Mouse (Mus musculus): ENCODE measurements around the gene Ntrk1.

Ntrk1 gene

GRCm38 (mm10) chr3:87753829-87754228 lies 41.1 kb downstream of the Ntrk1 start:
- no peak for DNase-seq (ENCODE audit: low spot score in 2 of 2)

DNA sequence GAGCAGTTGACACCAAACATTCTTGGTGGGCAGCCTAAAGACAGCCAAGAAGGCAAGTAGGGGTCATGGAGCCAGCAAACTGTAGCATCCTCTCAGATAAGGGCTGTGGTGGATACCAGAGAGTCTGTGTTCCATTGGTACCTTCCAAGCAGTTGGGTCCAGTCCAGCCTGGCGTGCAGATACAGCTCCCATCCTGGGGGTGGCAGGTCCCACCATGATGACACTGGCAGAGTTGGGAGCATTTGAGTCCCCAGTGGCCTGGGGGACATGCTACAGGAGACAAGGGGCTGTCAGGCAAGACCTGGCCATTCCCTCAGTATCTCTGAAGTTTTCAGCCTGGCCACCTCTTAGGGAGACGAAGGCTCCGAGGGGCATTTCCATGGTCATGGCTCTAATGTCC lies 42.4 kb downstream of the Ntrk1 start:
- DNase-seq (ENCODE audit: low spot score in 2 of 2): no peak

GRCm38 (mm10) chr3:87749977-87750376 lies 45.0 kb downstream of the Ntrk1 start:
- DNase-seq (ENCODE audit: low spot score in 2 of 2): no peak

- DNase-seq (ENCODE audit: low spot score in 2 of 2): peak in 1 of 2 experiments; percentile 34
Measured at GRCm38 (mm10) chr3:87749036-87749435, 45.9 kb downstream of the Ntrk1 start.

- no peak for DNase-seq (ENCODE audit: low spot score in 2 of 2)
Measured at GRCm38 (mm10) chr3:87748431-87748830, 46.5 kb downstream of the Ntrk1 start, which contains the start of gene Lrrc71. Gene Lrrc71 (minus strand): TSS chr3:87748625.

GRCm38 (mm10) chr3:87745036-87745659 lies 49.8 kb downstream of the Ntrk1 start:
- DNase-seq (ENCODE audit: low spot score in 2 of 2): no peak

DNA sequence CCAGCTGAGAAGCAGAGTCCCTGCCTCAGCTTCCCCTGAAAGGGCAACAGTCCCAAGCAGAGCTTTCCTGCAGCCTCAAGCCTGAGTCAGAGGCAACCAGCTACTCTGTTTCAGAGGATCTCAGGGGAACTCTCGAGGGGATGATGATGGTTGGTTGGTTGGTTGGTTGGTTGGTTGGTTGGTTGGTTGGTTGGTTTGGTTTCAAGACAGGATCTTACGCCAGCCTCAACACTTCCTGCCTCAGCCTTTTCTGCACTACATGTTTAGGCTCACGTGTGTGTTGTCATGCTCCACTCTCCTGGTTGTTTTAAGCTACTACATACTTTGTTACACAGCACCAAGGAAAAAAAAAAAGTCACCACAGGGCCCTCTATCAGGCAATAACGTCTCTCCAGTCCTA lies 51.0 kb downstream of the Ntrk1 start:
- no peak for DNase-seq (ENCODE audit: low spot score in 2 of 2)

DNA sequence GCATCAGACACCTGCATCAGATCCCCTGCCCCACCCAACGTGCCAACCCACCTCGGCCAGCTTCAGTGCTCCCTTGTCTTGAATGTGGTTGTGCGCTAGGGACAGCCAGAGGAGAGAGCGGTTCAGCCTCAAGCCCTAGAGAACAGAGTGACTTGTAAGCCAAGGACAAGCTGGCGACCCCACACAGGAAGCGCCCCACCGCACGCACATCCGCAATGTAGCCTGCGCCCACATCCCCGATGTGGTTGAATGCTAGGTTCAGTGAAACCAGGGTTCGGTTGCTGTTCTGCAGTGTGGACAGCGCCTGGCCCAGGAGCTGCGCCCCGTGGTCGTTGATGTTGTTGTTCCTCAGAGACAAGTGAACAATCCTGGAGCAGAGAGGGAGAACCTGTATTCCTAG lies 52.2 kb downstream of the Ntrk1 start:
- DNase-seq (ENCODE audit: low spot score in 2 of 2): peak in 1 of 2 experiments; percentile 31

GRCm38 (mm10) chr3:87742013-87742412 lies 52.9 kb downstream of the Ntrk1 start:
- no peak for DNase-seq (ENCODE audit: low spot score in 2 of 2)

DNA sequence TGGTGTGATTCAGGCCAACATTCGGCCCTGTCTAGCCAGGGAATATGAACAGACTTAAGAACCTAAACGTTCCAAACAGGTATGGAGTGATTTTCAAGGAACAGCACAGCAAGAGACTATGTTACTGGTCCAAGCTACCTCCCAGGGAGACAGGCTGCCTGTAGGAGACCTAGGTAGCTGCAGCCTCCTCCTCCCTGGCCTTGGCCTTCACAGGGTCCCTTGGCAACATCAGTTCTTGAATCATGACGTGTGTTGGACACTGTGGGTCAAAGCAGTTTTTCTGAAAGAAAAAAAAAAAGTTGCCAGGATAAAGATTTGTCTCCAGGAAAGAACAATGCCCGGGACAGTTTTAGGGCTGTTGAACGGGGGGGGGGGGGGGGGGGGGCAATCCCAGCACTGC lies 56.1 kb downstream of the Ntrk1 start:
- no peak for DNase-seq (ENCODE audit: low spot score in 2 of 2)

GRCm38 (mm10) chr3:87735335-87735734 lies 59.6 kb downstream of the Ntrk1 start:
- no peak for DNase-seq (ENCODE audit: low spot score in 2 of 2)

GRCm38 (mm10) chr3:87733984-87734761 lies 60.8 kb downstream of the Ntrk1 start:
- no peak for DNase-seq (ENCODE audit: low spot score in 2 of 2)

DNA sequence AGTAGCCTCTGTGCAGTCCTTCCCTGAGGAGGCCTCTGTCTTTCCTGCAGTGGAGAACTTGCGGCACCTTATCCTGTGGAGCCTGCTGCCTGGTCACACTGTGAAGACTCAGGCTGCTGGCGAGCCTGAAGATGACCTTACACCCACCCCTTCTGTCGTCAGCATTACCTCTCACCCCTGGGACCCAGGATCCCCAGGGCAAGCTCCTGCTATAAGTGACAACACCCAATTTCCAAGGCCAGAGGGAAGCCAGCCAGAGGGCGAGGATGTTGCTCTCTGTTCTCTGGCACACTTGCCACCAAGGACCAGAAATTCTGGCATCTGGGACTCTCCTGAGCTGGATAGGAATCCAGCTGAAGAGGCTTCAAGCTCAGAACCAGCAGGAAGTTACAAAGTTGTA lies 61.9 kb downstream of the Ntrk1 start:
- DNase-seq (ENCODE audit: low spot score in 2 of 2): no peak

DNA sequence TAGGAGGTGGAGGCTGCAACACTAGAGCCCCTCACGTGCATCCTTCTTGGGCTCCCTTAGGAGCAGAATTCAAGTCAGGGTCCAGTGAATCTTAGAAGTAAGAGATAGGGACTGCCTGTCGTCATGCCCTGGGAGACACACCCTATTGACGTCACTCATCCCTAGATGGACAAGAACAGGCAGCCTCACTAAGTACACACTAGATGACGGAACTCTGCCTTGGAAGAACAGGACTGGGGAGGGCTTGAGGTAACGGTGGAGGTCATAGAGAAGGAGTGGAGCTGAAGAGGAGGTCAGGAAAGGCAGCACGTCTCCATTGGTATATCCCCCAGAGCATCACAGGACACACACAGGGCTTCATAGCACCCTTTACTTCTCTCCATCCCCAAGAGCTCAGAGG lies 66.3 kb downstream of the Ntrk1 start:
- DNase-seq (ENCODE audit: low spot score in 2 of 2): no peak

All from spleen, postnatal 4 days (tissue).